Mouse (Mus musculus): ENCODE data around the gene Hectd2.

Hectd2 gene

DNA sequence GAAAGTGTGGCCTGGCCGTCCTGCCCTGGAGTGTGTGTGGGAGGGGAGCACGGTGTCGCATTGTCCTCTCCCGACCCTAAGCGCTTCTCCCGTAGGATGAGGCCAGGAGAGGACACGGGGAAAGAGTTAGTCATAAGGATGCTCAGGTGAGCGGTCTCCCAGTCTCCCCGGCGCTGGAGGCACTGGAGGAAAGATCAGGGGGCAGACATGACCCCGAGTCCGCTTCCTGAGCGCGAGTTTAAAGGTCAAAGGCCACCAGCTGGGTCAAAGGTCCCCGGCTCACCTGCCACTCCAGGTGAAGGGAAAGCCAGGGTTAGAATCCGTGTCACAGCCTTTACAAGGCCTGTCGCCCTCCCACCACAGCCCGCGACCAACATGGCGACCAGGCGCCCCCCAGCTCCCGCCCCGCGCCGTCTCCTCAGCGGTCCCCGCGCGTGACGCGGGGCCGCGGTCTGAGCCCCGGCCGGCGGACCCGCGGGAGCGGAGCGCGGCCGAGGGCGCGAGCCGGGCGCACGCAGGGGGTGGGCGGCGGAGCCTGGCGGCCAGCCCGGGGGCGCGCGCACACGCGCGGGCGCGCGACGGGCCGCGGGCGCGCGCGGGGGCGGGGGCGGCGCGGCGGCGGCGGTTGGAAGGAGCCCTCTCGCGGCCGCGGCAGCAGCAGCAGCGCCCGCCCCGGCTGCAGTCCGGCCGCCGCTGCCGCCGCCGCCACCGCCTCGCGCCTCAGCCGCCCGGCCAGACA lies at the start of gene Hectd2:
Hectd2 (plus strand) TSS at position 594 of the 739 bp plus-strand sequence.
- peak; percentile 66 for DNase-seq (ENCODE audit: low read depth, low spot score)

DNA sequence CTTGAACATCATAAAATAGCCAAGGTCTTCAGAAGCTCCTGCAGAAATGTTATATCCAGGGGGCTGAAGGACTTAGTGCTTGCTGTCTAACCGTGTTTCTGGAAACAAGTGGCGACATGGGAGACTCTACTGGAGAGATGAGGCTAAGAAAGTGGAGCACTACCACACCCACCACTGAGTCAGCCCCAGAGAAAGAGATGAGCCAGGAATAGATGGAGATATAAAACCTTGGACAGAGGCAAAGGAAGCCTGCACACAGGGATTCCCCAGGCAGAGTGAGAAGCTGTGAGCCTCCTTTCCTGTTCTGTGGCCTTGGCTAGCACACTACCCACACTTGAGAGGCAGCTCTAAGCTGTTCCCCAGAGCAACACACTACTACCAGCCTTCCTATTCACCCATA lies 49.7 kb upstream of the Hectd2 start:
- DNase-seq (ENCODE audit: low read depth, low spot score): no peak

DNA sequence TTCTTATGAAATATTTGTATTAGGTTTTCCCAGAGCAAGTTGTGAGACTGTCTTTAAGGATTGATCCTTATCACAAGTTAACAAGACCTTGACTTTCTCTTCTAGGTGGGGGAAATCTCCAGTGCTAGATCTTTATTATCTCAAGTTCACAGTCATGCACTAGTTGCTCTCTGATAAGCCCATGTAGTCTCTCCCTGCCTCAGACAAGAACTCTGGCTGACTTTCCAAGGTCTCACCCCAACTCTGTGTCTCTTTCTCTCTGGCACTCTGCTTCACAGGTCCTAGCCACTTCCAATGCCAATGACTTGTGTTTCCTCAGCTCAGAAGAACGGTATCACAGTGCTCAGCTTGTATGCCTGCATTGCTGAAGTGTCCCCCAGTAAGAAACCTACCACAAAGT lies 43.1 kb upstream of the Hectd2 start:
- DNase-seq (ENCODE audit: low read depth, low spot score): no peak

GRCm38 (mm10) chr19:36518461-36518860 lies 36.0 kb upstream of the Hectd2 start:
- no peak for DNase-seq (ENCODE audit: low read depth, low spot score)

- DNase-seq (ENCODE audit: low read depth, low spot score): no peak
Observed at GRCm38 (mm10) chr19:36521568-36521967, 32.9 kb upstream of the Hectd2 start.

DNA sequence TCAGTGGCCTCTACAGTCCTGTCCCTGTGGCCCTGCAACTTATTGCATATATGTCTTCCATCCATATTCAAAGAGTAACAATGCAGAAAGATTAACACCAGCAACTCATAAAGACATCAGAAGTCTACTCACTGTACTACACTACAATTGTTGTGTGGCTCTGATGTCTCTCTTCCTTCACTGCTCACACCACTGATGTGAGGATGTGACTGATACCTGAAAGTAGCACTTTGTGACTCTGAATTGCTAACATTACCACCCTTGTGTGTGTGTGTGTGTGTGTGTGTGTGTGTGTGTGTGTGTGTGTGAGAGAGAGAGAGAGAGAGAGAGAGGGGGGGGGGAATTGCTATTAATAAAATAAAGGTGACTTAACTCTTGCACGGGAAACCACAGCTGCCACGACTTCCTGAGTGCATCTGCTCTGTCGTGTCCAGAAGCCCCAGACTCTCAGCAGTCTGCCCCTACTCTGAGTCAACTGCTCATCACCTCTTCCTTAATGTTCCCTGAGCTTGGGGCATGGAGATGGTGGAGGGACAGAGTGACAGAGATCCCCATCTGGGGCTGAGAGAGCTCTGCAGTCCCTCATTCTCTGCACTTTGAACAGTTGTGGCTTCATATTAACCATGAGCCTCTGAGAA lies 31.8 kb upstream of the Hectd2 start:
- no peak for DNase-seq (ENCODE audit: low read depth, low spot score)

- no peak for DNase-seq (ENCODE audit: low read depth, low spot score)
Observed at GRCm38 (mm10) chr19:36525071-36525470, 29.4 kb upstream of the Hectd2 start.

- DNase-seq (ENCODE audit: low read depth, low spot score): no peak
Observed at GRCm38 (mm10) chr19:36533082-36533481, 21.4 kb upstream of the Hectd2 start.

GRCm38 (mm10) chr19:36534011-36534765 lies 20.3 kb upstream of the Hectd2 start:
- DNase-seq (ENCODE audit: low read depth, low spot score): no peak

DNA sequence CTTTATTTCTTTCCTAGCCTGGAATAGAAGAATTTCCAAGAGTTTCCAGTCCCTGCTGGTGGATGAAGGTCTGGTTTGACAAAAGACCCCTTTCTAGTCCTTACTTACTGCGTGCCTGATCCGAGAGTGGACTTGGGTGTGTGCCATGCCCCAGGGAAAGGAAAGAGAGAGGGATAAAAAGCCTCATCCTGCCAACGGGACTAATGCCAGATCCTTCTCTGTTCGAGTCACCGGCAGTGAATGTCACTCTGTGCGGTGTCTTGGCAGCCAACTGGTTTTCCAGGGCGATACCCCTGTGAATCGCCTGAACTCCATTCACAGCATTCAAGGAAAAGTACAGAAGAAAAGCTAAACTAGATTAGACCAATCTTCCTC lies 19.7 kb upstream of the Hectd2 start:
- DNase-seq (ENCODE audit: low read depth, low spot score): peak; percentile 27

- no peak for DNase-seq (ENCODE audit: low read depth, low spot score)
Observed at GRCm38 (mm10) chr19:36535186-36535585, 19.3 kb upstream of the Hectd2 start.

DNA sequence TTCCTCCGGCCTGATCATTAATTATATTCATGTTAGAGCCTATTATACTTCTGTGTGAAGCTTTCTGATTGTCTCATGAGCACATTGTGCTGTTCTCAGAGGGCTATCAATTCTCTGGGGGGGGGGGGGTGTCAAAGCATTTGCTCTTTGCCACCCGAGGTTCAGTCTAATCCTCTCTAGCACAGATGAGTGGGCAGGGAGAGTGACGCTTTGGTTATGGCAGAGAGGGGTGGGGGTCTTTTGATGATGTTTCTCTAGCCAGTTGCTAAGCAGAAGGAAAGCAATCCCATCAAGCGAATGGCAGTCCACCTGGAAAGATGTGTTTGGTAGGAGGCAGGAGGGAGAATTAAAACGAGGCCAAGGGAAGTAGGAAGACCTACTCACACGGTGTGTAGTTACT lies 18.6 kb upstream of the Hectd2 start:
- DNase-seq (ENCODE audit: low read depth, low spot score): no peak

DNA sequence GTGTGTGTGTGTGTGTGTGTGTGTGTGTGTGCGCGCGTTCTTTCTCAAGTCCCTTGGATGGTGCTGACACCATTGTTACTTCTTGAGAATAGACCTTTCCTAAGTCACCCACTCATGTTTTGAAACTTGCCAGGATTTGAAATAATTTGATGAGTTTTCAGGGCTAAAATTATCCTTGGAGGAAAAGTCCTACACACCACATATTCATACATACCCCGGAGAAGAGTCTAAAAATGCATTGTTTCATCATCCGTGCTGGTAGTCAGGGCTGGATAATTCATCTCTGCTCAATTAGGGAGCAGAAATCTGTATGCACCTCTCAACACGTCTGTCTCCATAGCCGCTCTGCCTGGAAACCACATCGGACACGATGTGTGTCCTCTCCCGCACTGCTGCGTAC lies 17.5 kb upstream of the Hectd2 start:
- no peak for DNase-seq (ENCODE audit: low read depth, low spot score)

- DNase-seq (ENCODE audit: low read depth, low spot score): peak; percentile 44
Observed at GRCm38 (mm10) chr19:36538528-36538927, 15.9 kb upstream of the Hectd2 start.

DNA sequence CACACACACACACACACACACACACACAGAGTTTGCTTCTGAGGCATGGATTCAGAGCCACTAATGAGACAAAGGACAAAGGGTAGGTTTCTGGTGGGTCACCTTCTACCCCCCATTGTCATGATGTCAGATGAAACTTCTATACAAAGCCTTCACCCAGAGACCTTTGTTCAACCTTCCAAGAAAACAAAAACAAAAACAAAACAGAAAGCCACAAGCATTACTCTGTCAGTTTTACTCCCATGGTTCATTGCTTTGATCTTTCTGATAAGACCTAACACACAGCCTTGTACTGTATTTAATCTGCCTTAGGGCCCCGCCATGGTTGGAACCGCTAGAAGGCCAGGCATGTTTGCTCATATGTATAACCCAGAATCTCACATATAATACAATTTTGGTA lies 15.1 kb upstream of the Hectd2 start:
- DNase-seq (ENCODE audit: low read depth, low spot score): no peak

GRCm38 (mm10) chr19:36540012-36540606 lies 14.3 kb upstream of the Hectd2 start:
- DNase-seq (ENCODE audit: low read depth, low spot score): no peak

DNA sequence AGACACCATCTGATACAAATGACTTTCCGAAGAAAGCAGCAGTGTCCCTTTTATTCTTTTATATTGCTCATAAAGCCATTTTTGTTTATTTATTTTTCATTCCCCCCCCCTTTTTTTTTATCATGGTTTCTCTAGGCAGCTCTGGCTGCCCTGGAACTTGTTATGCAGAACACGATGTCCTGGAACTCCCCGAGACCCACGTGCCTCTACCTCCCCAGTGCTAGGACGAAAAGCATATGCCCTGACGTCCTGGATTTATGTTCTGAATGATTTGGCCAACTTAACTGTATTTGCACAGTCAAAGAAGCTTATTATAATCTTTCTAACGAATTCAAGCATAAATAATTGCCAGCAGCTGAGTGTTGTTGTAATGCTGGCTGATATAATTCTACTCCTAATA lies 13.7 kb upstream of the Hectd2 start:
- DNase-seq (ENCODE audit: low read depth, low spot score): no peak

DNA sequence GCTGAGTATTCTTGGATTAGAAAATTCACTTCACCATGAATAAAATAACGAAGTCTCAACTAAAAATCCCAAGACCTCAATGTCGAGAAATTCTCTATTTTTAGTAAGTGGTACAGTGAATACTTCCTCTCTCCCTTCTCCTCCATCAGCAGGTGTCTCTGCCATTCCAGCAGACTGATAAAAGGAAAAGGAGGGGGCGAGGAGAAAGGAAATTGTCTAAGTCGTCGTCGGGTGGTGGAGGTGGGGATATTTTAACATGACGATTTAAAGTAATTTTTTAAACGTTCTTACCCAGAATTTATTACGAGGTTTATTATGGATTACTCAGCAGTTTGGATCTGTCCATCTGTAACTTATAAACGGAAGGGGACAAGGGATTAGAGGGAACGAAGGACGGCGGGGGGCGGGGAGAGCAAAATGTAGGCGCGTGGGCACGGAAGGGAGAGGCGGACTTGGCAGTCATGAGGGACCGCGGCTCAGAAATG lies 836 bp upstream of the Hectd2 start:
- no peak for DNase-seq (ENCODE audit: low read depth, low spot score)

GRCm38 (mm10) chr19:36554785-36555595 lies 551 bp downstream of the Hectd2 start:
- no peak for DNase-seq (ENCODE audit: low read depth, low spot score)

- DNase-seq (ENCODE audit: low read depth, low spot score): no peak
Observed at GRCm38 (mm10) chr19:36559331-36559730, 4.9 kb downstream of the Hectd2 start.

GRCm38 (mm10) chr19:36560160-36560559 lies 5.7 kb downstream of the Hectd2 start:
- DNase-seq (ENCODE audit: low read depth, low spot score): no peak

All from retina, postnatal 7 days (tissue).